11 mouse cellular contexts compared by ENCODE assay signal in the genomic region with DNA sequence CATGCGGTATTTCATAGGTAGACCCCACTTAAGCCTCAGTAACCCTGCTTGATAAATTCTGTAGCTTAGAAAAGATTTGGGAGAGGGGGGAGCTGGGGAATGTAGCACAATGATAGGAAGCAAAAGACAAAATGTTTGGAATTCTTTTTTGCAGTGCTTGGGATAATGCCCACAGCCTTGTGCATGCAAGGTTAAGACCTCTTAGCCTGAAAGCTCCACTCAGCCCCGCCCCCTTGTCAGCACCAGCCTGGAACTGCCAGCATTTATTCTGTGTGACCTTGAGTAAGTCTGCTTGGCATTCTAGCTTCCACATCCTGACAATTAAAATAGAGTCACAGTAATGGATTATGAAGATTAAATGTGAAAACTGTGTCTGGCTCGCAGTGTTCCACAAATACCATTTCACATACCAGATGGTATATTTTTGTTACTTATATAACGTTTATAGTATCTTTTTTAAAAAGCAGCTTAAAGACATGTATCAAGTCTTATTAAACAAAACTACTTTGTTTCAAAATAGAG. TPM values are rescaled to one million over a fixed set of nuclear protein-coding genes. Genes with fewer than 3 reads are reported as not detected.
DNase-seq lines count a peak whose midpoint lies in the region; ATAC-seq and TF ChIP-seq lines count a peak whose summit lies in the region.
"Had no signal": no experiment of that assay in that cellular context is flagged by ENCODE, and none has a peak within 500 bp of the region (broad histone marks: within the 10 kb centered on the region; RNA-seq: fewer than 3 reads in every experiment).

No protein-coding gene starts in this region.

- ATAC-seq in hindbrain, embryonic 13.5 days (ENCODE audit: low FRiP score): no peak
- no peak for ATAC-seq in stomach, postnatal 0 days (ENCODE audit: low FRiP score, low TSS enrichment)
- ATAC-seq in neural tube, embryonic 15.5 days (ENCODE audit: low FRiP score): no peak
- no peak for ATAC-seq in hindbrain, embryonic 14.5 days (ENCODE audit: low FRiP score)

- no peak overlapping the region for H3K27ac ChIP-seq in hindbrain, embryonic 10.5 days
- no peak overlapping the region for H3K27ac ChIP-seq in hindbrain, embryonic 13.5 days
- no peak overlapping the region for H3K27ac ChIP-seq in limb, embryonic 10.5 days
- H3K27ac ChIP-seq in stomach, postnatal 0 days (replicated peaks): no peak overlapping the region
- H3K27ac ChIP-seq in neural tube, embryonic 15.5 days (replicated peaks): no peak overlapping the region
- H3K27ac ChIP-seq in hindbrain, embryonic 14.5 days: no peak overlapping the region
- H3K27ac ChIP-seq: neural tube, embryonic 12.5 days had no signal

- H3K4me2 ChIP-seq in hindbrain, embryonic 13.5 days: no peak overlapping the region
- H3K4me2 ChIP-seq in stomach, postnatal 0 days (replicated peaks; ENCODE audit: low read depth): no peak overlapping the region
- no peak overlapping the region for H3K4me2 ChIP-seq in neural tube, embryonic 15.5 days
- no peak overlapping the region for H3K4me2 ChIP-seq in hindbrain, embryonic 14.5 days (replicated peaks)
- H3K4me2 ChIP-seq: neural tube, embryonic 12.5 days had no signal

- no peaks in the 10 kb centered on the region for H3K36me3 ChIP-seq in hindbrain, embryonic 10.5 days
- H3K36me3 ChIP-seq in hindbrain, embryonic 13.5 days: no peaks in the 10 kb centered on the region; the same call in 1 of the 2 replicates
- 0 out of 2 replicates have a peak, but pooled peaks cover 5% of the 10 kb centered on the region for H3K36me3 ChIP-seq in limb, embryonic 10.5 days
- H3K36me3 ChIP-seq in stomach, postnatal 0 days (ENCODE audit: control insufficient read depth, insufficient read depth, low read length): no peaks in the 10 kb centered on the region
- no peaks in the 10 kb centered on the region for H3K36me3 ChIP-seq in neural tube, embryonic 15.5 days
- H3K36me3 ChIP-seq in hindbrain, embryonic 14.5 days (replicated peaks; ENCODE audit: control insufficient read depth, insufficient read depth): no peaks in the 10 kb centered on the region
- H3K36me3 ChIP-seq: neural tube, embryonic 12.5 days had no signal

- TF ChIP-seq EP300 in stomach, postnatal 0 days (optimal IDR thresholded peaks at IDR 0.05): no peak

- WGBS in hindbrain, embryonic 10.5 days: 75% methylated on average over 4 of the region's 4 CpGs
- WGBS in hindbrain, embryonic 13.5 days: 74% methylated on average over 4 of the region's 4 CpGs
- WGBS in limb, embryonic 10.5 days: 82% methylated on average over 4 of the region's 4 CpGs
- 50% methylated on average over 4 of the region's 4 CpGs for WGBS in stomach, postnatal 0 days
- WGBS in neural tube, embryonic 15.5 days: 81% methylated on average over 4 of the region's 4 CpGs
- 70% methylated on average over 4 of the region's 4 CpGs for WGBS in hindbrain, embryonic 14.5 days

- peak; percentile 49 for DNase-seq in hindbrain, embryonic 10.5 days (ENCODE audit: low spot score)
- DNase-seq in ZHBTc4 (ENCODE audit: low read depth, low spot score): peak; percentile 46
- peak; percentile 35 for DNase-seq in heart, adult 8-10 months (ENCODE audit: low spot score)
- DNase-seq in limb, embryonic 10.5 days (ENCODE audit: low spot score): peak; percentile 48
- DNase-seq in stomach, postnatal 0 days (ENCODE audit: low spot score): no peak
- no peak for DNase-seq in hindbrain, embryonic 14.5 days (ENCODE audit: low spot score)
- DNase-seq: thymus, adult 18-20 months had no signal

- H3K4me3 ChIP-seq in hindbrain, embryonic 10.5 days: no peak overlapping the region
- no peak overlapping the region for H3K4me3 ChIP-seq in hindbrain, embryonic 13.5 days
- H3K4me3 ChIP-seq in limb, embryonic 10.5 days: no peak overlapping the region
- H3K4me3 ChIP-seq in stomach, postnatal 0 days (ENCODE audit: low read depth, low read length): no peak overlapping the region
- no peak overlapping the region for H3K4me3 ChIP-seq in neural tube, embryonic 15.5 days (replicated peaks)
- no peak overlapping the region for H3K4me3 ChIP-seq in hindbrain, embryonic 14.5 days (replicated peaks; ENCODE audit: low read length)
- H3K4me3 ChIP-seq: neural tube, embryonic 12.5 days had no signal

- no peak overlapping the region for H3K9ac ChIP-seq in hindbrain, embryonic 13.5 days
- H3K9ac ChIP-seq in stomach, postnatal 0 days (ENCODE audit: low read length): no peak overlapping the region
- no peak overlapping the region for H3K9ac ChIP-seq in neural tube, embryonic 15.5 days (replicated peaks)
- H3K9ac ChIP-seq in hindbrain, embryonic 14.5 days: no peak overlapping the region
- H3K9ac ChIP-seq: neural tube, embryonic 12.5 days had no signal

- TF ChIP-seq CTCF in stomach, postnatal 0 days (IDR thresholded peaks at IDR 0.05; ENCODE audit: low read depth): no peak

- H3K4me1 ChIP-seq in hindbrain, embryonic 10.5 days (replicated peaks): peaks cover 8% of the 10 kb centered on the region
- H3K4me1 ChIP-seq in hindbrain, embryonic 13.5 days (replicated peaks): no peaks in the 10 kb centered on the region
- H3K4me1 ChIP-seq in limb, embryonic 10.5 days: peaks cover 10% of the 10 kb centered on the region
- H3K4me1 ChIP-seq in stomach, postnatal 0 days (replicated peaks; ENCODE audit: control insufficient read depth, insufficient read depth): no peaks in the 10 kb centered on the region
- no peaks in the 10 kb centered on the region for H3K4me1 ChIP-seq in neural tube, embryonic 15.5 days
- no peaks in the 10 kb centered on the region for H3K4me1 ChIP-seq in hindbrain, embryonic 14.5 days (replicated peaks; ENCODE audit: control insufficient read depth, insufficient read depth, low read length)
- H3K4me1 ChIP-seq: neural tube, embryonic 12.5 days had no signal

- H3K9me3 ChIP-seq in hindbrain, embryonic 10.5 days: no peaks in the 10 kb centered on the region
- H3K9me3 ChIP-seq in hindbrain, embryonic 13.5 days: no peaks in the 10 kb centered on the region
- no peaks in the 10 kb centered on the region for H3K9me3 ChIP-seq in limb, embryonic 10.5 days (replicated peaks)
- no peaks in the 10 kb centered on the region for H3K9me3 ChIP-seq in stomach, postnatal 0 days (ENCODE audit: control insufficient read depth, low read length)
- no peaks in the 10 kb centered on the region for H3K9me3 ChIP-seq in neural tube, embryonic 15.5 days (replicated peaks)
- H3K9me3 ChIP-seq in hindbrain, embryonic 14.5 days (ENCODE audit: control insufficient read depth, low read length): no peaks in the 10 kb centered on the region
- H3K9me3 ChIP-seq: neural tube, embryonic 12.5 days had no signal

- no peaks in the 10 kb centered on the region for H3K27me3 ChIP-seq in hindbrain, embryonic 10.5 days (ENCODE audit: insufficient read depth, poor library complexity, severe bottlenecking)
- no peaks in the 10 kb centered on the region for H3K27me3 ChIP-seq in hindbrain, embryonic 13.5 days
- H3K27me3 ChIP-seq in limb, embryonic 10.5 days (ENCODE audit: low read depth, poor library complexity, severe bottlenecking): no peaks in the 10 kb centered on the region
- H3K27me3 ChIP-seq in stomach, postnatal 0 days (ENCODE audit: control insufficient read depth, insufficient read depth, low read length): no peaks in the 10 kb centered on the region
- H3K27me3 ChIP-seq in neural tube, embryonic 15.5 days (replicated peaks): no peaks in the 10 kb centered on the region
- no peaks in the 10 kb centered on the region for H3K27me3 ChIP-seq in hindbrain, embryonic 14.5 days (ENCODE audit: control insufficient read depth, insufficient read depth, low read length)
- H3K27me3 ChIP-seq: CH12.LX; neural tube, embryonic 12.5 days had no signal

RNA-seq across cellular contexts. Expression of gene Esr2, which starts 59.4 kb away (rescaled TPM):
- 0.07 and 0.24 TPM in 2 replicates for polyA plus RNA-seq in hindbrain, embryonic 10.5 days (2016; fragmentation: Nextera tagmentation; extraction: Ambion mirVana)
- 0.28 and 0.38 TPM in 2 replicates for polyA plus RNA-seq in hindbrain, embryonic 13.5 days (2015; fragmentation: Nextera tagmentation; extraction: Ambion mirVana)
- not detected for total RNA-seq in heart, adult 8-10 months (2022)
- 0.14 and 0.18 TPM in 2 replicates for polyA plus RNA-seq in limb, embryonic 10.5 days (2016; fragmentation: Nextera tagmentation; extraction: Ambion mirVana)
- polyA plus RNA-seq in stomach, postnatal 0 days (2015; fragmentation: Nextera tagmentation; extraction: Ambion mirVana): 0.04 and 0.05 TPM in 2 replicates
- 0.11 and 0.17 TPM in 2 replicates for polyA plus RNA-seq in neural tube, embryonic 15.5 days (2015; fragmentation: Nextera tagmentation; extraction: Ambion mirVana)
- polyA plus RNA-seq in hindbrain, embryonic 14.5 days (2014; fragmentation: Nextera tagmentation; extraction: Ambion mirVana): 0.08 and 0.31 TPM in 2 replicates

Comparison
In these comparisons a context has a peak if more than half of its experiments do, and no peak if none do; other contexts are left out.
1. DNase-seq: peak in hindbrain, embryonic 10.5 days (single experiment), ZHBTc4 (single experiment), heart, adult 8-10 months (single experiment) and limb, embryonic 10.5 days (single experiment); none in stomach, postnatal 0 days (single experiment) and hindbrain, embryonic 14.5 days (single experiment).